Mouse (Mus musculus): ENCODE results near the gene Uck1. TPM values are rescaled to one million over a fixed set of nuclear protein-coding genes. Genes with fewer than 3 reads are reported as not detected.
A peak's percentile ranks its signal among the peaks of the same experiment; 100 is the strongest.

Uck1 gene
- total RNA-seq, 4 experiments from 2014 or later = 10.1 to 10.9 (median 10.7) TPM

- DNase-seq (ENCODE audit: low spot score in 2 of 2) = peak; percentile 26 to 64
Measured at GRCm38 (mm10) chr2:32220021-32220420, 39.9 kb downstream of the Uck1 start.

GRCm38 (mm10) chr2:32219501-32219900, 40.5 kb downstream of the Uck1 start:
- no peak for DNase-seq (ENCODE audit: low spot score in 2 of 2)

GRCm38 (mm10) chr2:32218541-32219334, 41.2 kb downstream of the Uck1 start:
- DNase-seq (ENCODE audit: low spot score in 2 of 2) = no peak

- peak in 1 of 2 experiments; percentile 34 for DNase-seq (ENCODE audit: low spot score in 2 of 2)
Measured at GRCm38 (mm10) chr2:32218113-32218512, 41.8 kb downstream of the Uck1 start.

- no peak for DNase-seq (ENCODE audit: low spot score in 2 of 2)
Measured at GRCm38 (mm10) chr2:32217656-32218055, 42.3 kb downstream of the Uck1 start.

- DNase-seq (ENCODE audit: low spot score in 2 of 2) = no peak
Measured at GRCm38 (mm10) chr2:32216506-32216905, 43.5 kb downstream of the Uck1 start.

- DNase-seq (ENCODE audit: low spot score in 2 of 2) = no peak
Measured at GRCm38 (mm10) chr2:32215576-32215975, 44.4 kb downstream of the Uck1 start.

- DNase-seq (ENCODE audit: low spot score in 2 of 2) = no peak
Measured at GRCm38 (mm10) chr2:32213000-32213399, 47.0 kb downstream of the Uck1 start.

GRCm38 (mm10) chr2:32211689-32212088, 48.3 kb downstream of the Uck1 start:
- DNase-seq (ENCODE audit: low spot score in 2 of 2) = no peak

GRCm38 (mm10) chr2:32207682-32208081, 52.3 kb downstream of the Uck1 start:
- DNase-seq (ENCODE audit: low spot score in 2 of 2) = no peak

Other genes starting within 250 kb of the Uck1 start
- 10 to 100 TPM; 10.8 to 17.5 (median 14.9) TPM for gene Fam78a, start 175.3 kb downstream of the Uck1 start, total RNA-seq (2022)
- 100 to 1,000 TPM in 3 of 4 experiments, 10 to 100 TPM in 1; 99.5 to 130 (median 113) TPM for gene Plpp7, start 164.6 kb downstream of the Uck1 start, total RNA-seq (2022)
- gene Prrc2b, start 109.1 kb downstream of the Uck1 start, total RNA-seq (2022) = 10 to 100 TPM; 81.0 to 90.8 (median 85.9) TPM
- gene Pomt1, start 23.6 kb downstream of the Uck1 start, total RNA-seq (2022) = 10 to 100 TPM in 3 of 4 experiments, 1 to 10 TPM in 1; 10.0 to 12.5 (median 11.9) TPM
- gene Golga2, start 27.2 kb upstream of the Uck1 start, total RNA-seq (2022) = 10 to 100 TPM; 50.1 to 62.3 (median 53.8) TPM
- 100 to 1,000 TPM; 137 to 150 (median 140) TPM for gene Swi5, start 27.9 kb upstream of the Uck1 start, total RNA-seq (2022)
- gene Ciz1, start 92.2 kb upstream of the Uck1 start, total RNA-seq (2022) = 10 to 100 TPM; 18.3 to 28.1 (median 25.8) TPM
- gene Dnm1, start 93.2 kb upstream of the Uck1 start, total RNA-seq (2022) = 1 to 10 TPM; 2.6 to 5.9 (median 3.9) TPM
- 10 to 100 TPM; 40.1 to 46.1 (median 42.3) TPM for gene 1110008P14Rik, start 121.8 kb upstream of the Uck1 start, total RNA-seq (2022)
- gene Lcn2, start 128.1 kb upstream of the Uck1 start, total RNA-seq (2022) = 1 to 10 TPM in 1 of 4 experiments, under 1 TPM in 1, not detected in 2; 0.65 to 1.9 TPM
- 10 to 100 TPM; 33.8 to 40.1 (median 36.1) TPM for gene Ptges2, start 135.7 kb upstream of the Uck1 start, total RNA-seq (2022)
- gene Naif1, start 190.3 kb upstream of the Uck1 start, total RNA-seq (2022) = 1 to 10 TPM; 2.1 to 2.7 (median 2.3) TPM
- gene Slc25a25, start 191.3 kb upstream of the Uck1 start, total RNA-seq (2022) = 100 to 1,000 TPM in 1 of 4 experiments, 10 to 100 TPM in 3; 48.5 to 113 (median 60.4) TPM